ENCODE assay signal across 9 mouse cellular contexts in the genomic region with DNA sequence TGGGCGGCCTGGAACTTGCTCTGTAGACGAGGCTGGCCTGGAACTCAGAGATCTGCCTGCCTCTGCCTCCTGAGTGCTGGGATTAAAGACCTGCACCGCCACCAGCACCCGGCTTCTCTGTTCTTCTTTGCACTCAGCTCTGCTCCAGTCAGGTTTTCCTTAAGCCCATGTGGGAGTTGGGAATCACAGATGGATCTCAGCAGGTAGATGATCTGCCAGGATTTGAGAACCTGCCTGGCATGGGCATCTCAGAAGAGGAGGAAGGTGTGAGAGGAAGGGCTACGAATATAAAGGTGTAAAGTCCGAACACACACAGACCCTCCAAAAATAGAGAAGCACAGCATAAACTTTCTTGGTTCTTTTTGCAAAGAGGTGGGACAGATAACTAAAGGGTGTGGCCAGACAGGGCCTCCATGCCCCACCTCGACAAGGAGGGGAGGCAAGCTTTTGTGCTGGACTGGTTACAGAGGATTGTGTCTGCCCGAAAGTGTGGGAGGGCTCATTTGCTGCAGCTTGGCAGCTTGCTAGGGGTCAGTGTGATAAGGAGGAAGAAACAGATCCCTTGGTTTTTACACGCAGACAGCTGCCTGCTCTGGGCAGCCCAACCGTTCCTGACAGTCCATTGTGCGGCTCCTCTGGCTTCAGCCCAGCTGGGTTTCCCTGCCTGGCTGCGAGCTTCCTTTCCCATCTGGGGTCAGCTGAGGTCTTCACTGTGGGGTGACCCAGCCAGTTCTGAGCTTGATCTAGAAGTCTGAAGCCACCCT. TPM values are rescaled to one million over a fixed set of nuclear protein-coding genes. Genes with fewer than 3 reads are reported as not detected.
DNase-seq lines count a peak whose midpoint lies in the region; ATAC-seq lines count a peak whose summit lies in the region.
"Had no signal": no experiment of that assay in that cellular context is flagged by ENCODE, and none has a peak within 500 bp of the region (broad histone marks: within the 10 kb centered on the region; RNA-seq: fewer than 3 reads in every experiment).

No protein-coding gene starts in this region.

- H3K27me3 ChIP-seq in heart, embryonic 13.5 days (replicated peaks): no peaks in the 10 kb centered on the region
- H3K27me3 ChIP-seq: hindbrain, embryonic 15.5 days had no signal

- peak overlapping the region; percentile 40 for H3K4me2 ChIP-seq in heart, embryonic 13.5 days
- H3K4me2 ChIP-seq: hindbrain, embryonic 15.5 days had no signal

- H3K4me3 ChIP-seq in heart, embryonic 13.5 days: peak overlapping the region; percentile 10; the same call in 1 of the 2 replicates
- H3K4me3 ChIP-seq: hindbrain, embryonic 15.5 days had no signal

- peak overlapping the region; percentile 47; the same call in 1 of the 2 replicates for H3K9ac ChIP-seq in heart, embryonic 13.5 days
- H3K9ac ChIP-seq: hindbrain, embryonic 15.5 days had no signal

- DNase-seq in spleen, postnatal 36 days (ENCODE audit: low spot score in 2 of 2): peak; percentile 31 to 41
- no peak for DNase-seq in spleen, adult 18-20 months
- peak; percentile 76 for DNase-seq in cerebellum, postnatal 14 days
- DNase-seq in liver: peak; percentile 79
- DNase-seq in ovary, postnatal 36 days (ENCODE audit: low spot score): peak; percentile 77
- no peak for DNase-seq in spleen, adult 12 weeks (ENCODE audit: low spot score)
- no peak for DNase-seq in thymus, postnatal 25 days

- H3K9me3 ChIP-seq in heart, embryonic 13.5 days: no peaks in the 10 kb centered on the region
- H3K9me3 ChIP-seq: hindbrain, embryonic 15.5 days had no signal

- H3K4me1 ChIP-seq in heart, embryonic 13.5 days: peaks cover 60% of the 10 kb centered on the region

- WGBS in heart, embryonic 13.5 days: 39% methylated on average over 12 of the region's 12 CpGs

- peak; percentile 52; the same call in 1 of the 2 replicates for ATAC-seq in heart, embryonic 13.5 days (ENCODE audit: extremely low read depth, insufficient number of reproducible peaks, low FRiP score, low TSS enrichment)

- no peaks in the 10 kb centered on the region; the same call in 1 of the 2 replicates for H3K36me3 ChIP-seq in heart, embryonic 13.5 days
- H3K36me3 ChIP-seq: hindbrain, embryonic 15.5 days had no signal

- peak overlapping the region; percentile 81 for H3K27ac ChIP-seq in heart, embryonic 13.5 days (replicated peaks)
- H3K27ac ChIP-seq: hindbrain, embryonic 15.5 days had no signal

RNA-seq across cellular contexts. Expression of a gene that starts 11.6 kb away (rescaled TPM):
- polyA plus RNA-seq in heart, embryonic 13.5 days (2015; fragmentation: Nextera tagmentation; extraction: Ambion mirVana): 16.2 and 16.4 TPM in 2 replicates

RNA-seq across cellular contexts. Expression of a gene that starts 29.1 kb away (rescaled TPM):
- polyA plus RNA-seq in heart, embryonic 13.5 days (2015; fragmentation: Nextera tagmentation; extraction: Ambion mirVana): 6.8 and 7.1 TPM in 2 replicates

Comparison
In these comparisons a context has a peak if more than half of its experiments do, and no peak if none do; other contexts are left out.
1. DNase-seq: peak in spleen, postnatal 36 days (2 of 2), cerebellum, postnatal 14 days (2 of 2), liver (single experiment) and ovary, postnatal 36 days (single experiment); none in spleen, adult 18-20 months (0 of 2), spleen, adult 12 weeks (single experiment) and thymus, postnatal 25 days (single experiment).